Mouse (Mus musculus): ENCODE measurements around the gene Gipc1. TPM values are rescaled to one million over a fixed set of nuclear protein-coding genes. Genes with fewer than 3 reads are reported as not detected.

Gipc1 gene
- total and polyA plus RNA-seq, 2 experiments from 2014 or later = 74.2 to 111 TPM

- no peaks in the 10 kb centered on the region for H3K9me3 ChIP-seq (ENCODE audit: low read length)
- H3K27ac ChIP-seq (ENCODE audit: low read depth, low read length) = peak overlapping the region; percentile 47; the same call in 1 of the 2 replicates
- no peaks in the 10 kb centered on the region for H3K27me3 ChIP-seq (ENCODE audit: insufficient read depth, low read length)
- ATAC-seq (ENCODE audit: low FRiP score) (peak; percentile 6), DNase-seq (ENCODE audit: low spot score) (no peak)
- WGBS = 3% methylated on average over 38 of the region's 46 CpGs
- no peaks in the 10 kb centered on the region for H3K36me3 ChIP-seq (ENCODE audit: insufficient read depth, low read length)
- H3K4me1 ChIP-seq (ENCODE audit: insufficient read depth, low read length) = peaks cover 9% of the 10 kb centered on the region; the same call in 1 of the 2 replicates
- peak overlapping the region; percentile 91 for H3K4me3 ChIP-seq (ENCODE audit: low read depth, low read length)
- H3K4me2 ChIP-seq (ENCODE audit: low read depth, low read length, poor library complexity, severe bottlenecking) = peak overlapping the region; percentile 93
- no peak for TF ChIP-seq CTCF (IDR thresholded peaks at IDR 0.05)
- peak overlapping the region; percentile 83 for H3K9ac ChIP-seq (replicated peaks; ENCODE audit: low read length, poor library complexity, severe bottlenecking)
These were observed 526 bp downstream of the Gipc1 start for GRCm38 (mm10) chr8:83652744-83653661.

GRCm38 (mm10) chr8:83653662-83654017 lies 1.2 kb downstream of the Gipc1 start:
- no peak for TF ChIP-seq CTCF (IDR thresholded peaks at IDR 0.05)
- H3K4me3 ChIP-seq (ENCODE audit: low read depth, low read length) = peak overlapping the region; percentile 91
- peak overlapping the region; percentile 83 for H3K9ac ChIP-seq (replicated peaks; ENCODE audit: low read length, poor library complexity, severe bottlenecking)
- WGBS = 55% methylated on average over 10 of the region's 10 CpGs
- no peaks in the 10 kb centered on the region for H3K27me3 ChIP-seq (ENCODE audit: insufficient read depth, low read length)
- no peak overlapping the region for H3K27ac ChIP-seq (ENCODE audit: low read depth, low read length)
- no peaks in the 10 kb centered on the region for H3K9me3 ChIP-seq (ENCODE audit: low read length)
- no peak for ATAC-seq (ENCODE audit: low FRiP score)
- peak overlapping the region; percentile 93 for H3K4me2 ChIP-seq (ENCODE audit: low read depth, low read length, poor library complexity, severe bottlenecking)
- H3K4me1 ChIP-seq (ENCODE audit: insufficient read depth, low read length) = peaks cover 9% of the 10 kb centered on the region; the same call in 1 of the 2 replicates
- DNase-seq (ENCODE audit: low spot score) = no peak
- H3K36me3 ChIP-seq (ENCODE audit: insufficient read depth, low read length) = no peaks in the 10 kb centered on the region

DNA sequence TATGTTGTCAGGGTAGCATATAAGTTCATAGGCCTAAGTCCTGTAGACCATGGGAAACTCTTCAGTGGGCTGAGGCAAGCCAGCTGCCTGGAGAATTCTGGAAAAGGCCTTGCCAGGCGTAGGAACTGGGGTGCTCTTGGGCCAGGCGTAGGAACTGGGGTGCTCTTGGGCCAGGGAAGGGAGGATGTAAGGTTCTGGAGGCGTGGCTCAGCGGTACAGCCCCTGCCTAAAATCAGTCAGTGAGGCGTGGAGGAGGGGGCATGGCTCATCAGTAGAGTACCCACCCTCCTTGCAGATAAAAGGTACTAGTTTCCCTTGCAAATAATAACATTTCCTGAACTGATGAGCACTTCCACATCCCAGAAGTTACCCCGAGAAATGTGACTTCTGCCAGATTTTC lies 2.2 kb downstream of the Gipc1 start:
- ATAC-seq (ENCODE audit: low FRiP score) (no peak), DNase-seq (ENCODE audit: low spot score) (no peak)
- Histone ChIP-seq H3K9ac (replicated peaks; ENCODE audit: low read length, poor library complexity, severe bottlenecking) (no peak overlapping the region), H3K36me3 (ENCODE audit: insufficient read depth, low read length) (no peaks in the 10 kb centered on the region), H3K4me1 (ENCODE audit: insufficient read depth, low read length) (peaks cover 9% of the 10 kb centered on the region; the same call in 1 of the 2 replicates), H3K27me3 (ENCODE audit: insufficient read depth, low read length) (no peaks in the 10 kb centered on the region), H3K27ac (ENCODE audit: low read depth, low read length) (no peak overlapping the region), H3K4me3 (ENCODE audit: low read depth, low read length) (no peak overlapping the region), H3K4me2 (ENCODE audit: low read depth, low read length, poor library complexity, severe bottlenecking) (no peak overlapping the region), H3K9me3 (ENCODE audit: low read length) (no peaks in the 10 kb centered on the region)
- WGBS = 94% methylated on average over 6 of the region's 6 CpGs
- TF ChIP-seq CTCF (IDR thresholded peaks at IDR 0.05) = no peak

- Histone ChIP-seq H3K4me3 (ENCODE audit: low read depth, low read length) (no peak overlapping the region), H3K9me3 (ENCODE audit: low read length) (no peaks in the 10 kb centered on the region), H3K9ac (replicated peaks; ENCODE audit: low read length, poor library complexity, severe bottlenecking) (no peak overlapping the region), H3K4me1 (ENCODE audit: insufficient read depth, low read length) (peaks cover 9% of the 10 kb centered on the region; the same call in 1 of the 2 replicates), H3K27ac (ENCODE audit: low read depth, low read length) (no peak overlapping the region), H3K36me3 (ENCODE audit: insufficient read depth, low read length) (no peaks in the 10 kb centered on the region), H3K4me2 (ENCODE audit: low read depth, low read length, poor library complexity, severe bottlenecking) (no peak overlapping the region), H3K27me3 (ENCODE audit: insufficient read depth, low read length) (no peaks in the 10 kb centered on the region)
- ATAC-seq (ENCODE audit: low FRiP score) = no peak
- WGBS = 91% methylated on average over 9 of the region's 9 CpGs
- TF ChIP-seq CTCF (IDR thresholded peaks at IDR 0.05) = no peak
- DNase-seq (ENCODE audit: low spot score) = no peak
These were observed 3.6 kb downstream of the Gipc1 start for GRCm38 (mm10) chr8:83656043-83656442.

DNA sequence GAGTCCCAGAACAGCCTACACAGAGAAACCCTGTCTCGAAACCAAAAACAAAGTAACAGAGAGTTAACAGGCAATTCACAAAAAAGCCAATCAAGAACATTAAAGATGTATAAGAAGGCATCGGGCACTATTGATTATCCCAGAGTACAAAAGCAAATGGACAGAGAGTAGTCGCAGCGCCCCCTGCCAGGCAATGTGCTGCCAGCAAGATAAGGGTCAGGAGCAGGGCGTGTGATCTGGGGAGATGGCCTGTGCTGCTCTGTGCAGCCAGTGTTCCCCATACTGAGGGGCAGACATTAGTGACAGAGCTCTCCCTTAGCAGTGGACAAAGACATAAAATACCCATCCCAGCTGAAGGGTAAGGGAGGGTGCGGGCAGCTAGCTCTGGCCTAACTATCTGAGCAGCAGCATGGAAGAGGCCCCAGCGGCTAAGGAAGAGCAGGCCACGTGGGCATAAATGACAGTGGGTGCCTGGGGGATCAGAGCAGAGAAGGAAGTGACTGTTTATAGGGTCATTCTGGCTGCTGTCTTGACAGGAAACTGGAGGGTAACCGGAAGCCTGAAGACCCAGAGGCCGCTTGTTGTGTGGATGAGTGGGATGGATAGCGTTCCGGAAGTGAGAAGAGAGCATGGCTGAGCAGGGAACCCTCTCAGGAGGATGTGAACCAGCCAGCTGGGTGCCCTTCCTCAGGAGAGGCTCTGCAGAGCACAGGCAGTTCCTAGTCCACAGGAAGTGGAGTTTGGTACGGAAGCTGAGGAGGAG lies 4.2 kb downstream of the Gipc1 start:
- H3K4me3 ChIP-seq (ENCODE audit: low read depth, low read length) = no peak overlapping the region
- H3K9me3 ChIP-seq (ENCODE audit: low read length) = no peaks in the 10 kb centered on the region
- no peak for DNase-seq (ENCODE audit: low spot score)
- H3K36me3 ChIP-seq (ENCODE audit: insufficient read depth, low read length) = no peaks in the 10 kb centered on the region
- no peak overlapping the region for H3K27ac ChIP-seq (ENCODE audit: low read depth, low read length)
- TF ChIP-seq CTCF (IDR thresholded peaks at IDR 0.05) = peak; percentile 39
- no peak overlapping the region for H3K4me2 ChIP-seq (ENCODE audit: low read depth, low read length, poor library complexity, severe bottlenecking)
- no peak overlapping the region for H3K9ac ChIP-seq (replicated peaks; ENCODE audit: low read length, poor library complexity, severe bottlenecking)
- 82% methylated on average over 13 of the region's 13 CpGs for WGBS
- peaks cover 9% of the 10 kb centered on the region; the same call in 1 of the 2 replicates for H3K4me1 ChIP-seq (ENCODE audit: insufficient read depth, low read length)
- no peak for ATAC-seq (ENCODE audit: low FRiP score)
- no peaks in the 10 kb centered on the region for H3K27me3 ChIP-seq (ENCODE audit: insufficient read depth, low read length)

All from midbrain, postnatal 0 days (tissue).